Mouse (Mus musculus) megakaryocyte-erythroid progenitor cell, adult 5-6 weeks (primary cell): ENCODE data around the gene 5830473C10Rik. TPM values are rescaled to one million over a fixed set of nuclear protein-coding genes. Genes with fewer than 3 reads are reported as not detected.

Source experiments
- ATAC-seq: replicated peaks from 2 replicates; pipeline ENCODE4 v1.8.0; 2016; ENCODE audit warnings: mild to moderate bottlenecking, inconsistent platforms; ENCODE audit not compliant: severe bottlenecking, poor library complexity, low FRiP score, low TSS enrichment
- total RNA-seq, 2 experiments: library from RNA; stranded (forward) in 1 of 2; stranded (reverse) in 1 of 2; fragments of 200-1000, 215-1000 nt in 1 of 2; fragments of >200 nt in 1 of 2; fragmentation: Nextera tagmentation in 1 of 2; gene quantifications; 2 replicates each; pipeline ENCODE4 v1.2.3; 2014 to 2017

Gene 5830473C10Rik
- total RNA-seq, 2 experiments from 2014 or later: not detected

- ATAC-seq: peak; percentile 95
Observed at GRCm38 (mm10) chr5:90640286-90641217, 79.6 kb downstream of the 5830473C10Rik start, which contains the start of gene Rassf6. Gene Rassf6, minus strand, starts transcription at chr5:90640657.

GRCm38 (mm10) chr5:90641218-90641610 lies 80.3 kb downstream of the 5830473C10Rik start:
- no peak for ATAC-seq

GRCm38 (mm10) chr5:90645579-90645978 lies 84.7 kb downstream of the 5830473C10Rik start:
- no peak for ATAC-seq

- no peak for ATAC-seq
Observed at GRCm38 (mm10) chr5:90646398-90646797, 85.5 kb downstream of the 5830473C10Rik start.

Other genes starting within 250 kb of the 5830473C10Rik start
- gene Ankrd17, start 194.5 kb upstream of the 5830473C10Rik start, total RNA-seq (2014; fragmentation: Nextera tagmentation): 115 and 123 TPM in 2 replicates
- gene Ankrd17, start 194.5 kb upstream of the 5830473C10Rik start, total RNA-seq (2017): 115 and 119 TPM in 2 replicates
- 3.3 and 5.2 TPM in 2 replicates for gene Gm9958, start 193.9 kb upstream of the 5830473C10Rik start, total RNA-seq (2014; fragmentation: Nextera tagmentation)
- gene Gm9958, start 193.9 kb upstream of the 5830473C10Rik start, total RNA-seq (2017): 1.4 and 2.4 TPM in 2 replicates
- gene Alb, start 100.2 kb upstream of the 5830473C10Rik start, total RNA-seq (2014; fragmentation: Nextera tagmentation): not detected in 2 replicates
- gene Alb, start 100.2 kb upstream of the 5830473C10Rik start, total RNA-seq (2017): not detected in 2 replicates
- gene Afp, start 70.4 kb upstream of the 5830473C10Rik start, total RNA-seq (2014; fragmentation: Nextera tagmentation): 1.4 TPM in 1 of 2 replicates, not detected in the other
- 0.42 TPM in 1 of 2 replicates, not detected in the other for gene Afp, start 70.4 kb upstream of the 5830473C10Rik start, total RNA-seq (2017)
- gene Afm, start 42.2 kb upstream of the 5830473C10Rik start, total RNA-seq (2014; fragmentation: Nextera tagmentation): not detected in 2 replicates
- not detected in 2 replicates for gene Afm, start 42.2 kb upstream of the 5830473C10Rik start, total RNA-seq (2017)
- gene Rassf6, start 79.5 kb downstream of the 5830473C10Rik start, total RNA-seq (2014; fragmentation: Nextera tagmentation): not detected in 2 replicates
- gene Rassf6, start 79.5 kb downstream of the 5830473C10Rik start, total RNA-seq (2017): not detected in 2 replicates
- gene Cxcl5, start 198.3 kb downstream of the 5830473C10Rik start, total RNA-seq (2014; fragmentation: Nextera tagmentation): not detected in 2 replicates
- 0.30 TPM in 1 of 2 replicates, not detected in the other for gene Cxcl5, start 198.3 kb downstream of the 5830473C10Rik start, total RNA-seq (2017)
- not detected in 2 replicates for gene Ppbp, start 207.4 kb downstream of the 5830473C10Rik start, total RNA-seq (2014; fragmentation: Nextera tagmentation)
- 0.80 TPM in 1 of 2 replicates, not detected in the other for gene Ppbp, start 207.4 kb downstream of the 5830473C10Rik start, total RNA-seq (2017)
- 2.3 TPM in 1 of 2 replicates, not detected in the other for gene Pf4, start 211.3 kb downstream of the 5830473C10Rik start, total RNA-seq (2014; fragmentation: Nextera tagmentation)
- gene Pf4, start 211.3 kb downstream of the 5830473C10Rik start, total RNA-seq (2017): 40.2 and 87.4 TPM in 2 replicates
- not detected in 2 replicates for gene Cxcl3, start 225.0 kb downstream of the 5830473C10Rik start, total RNA-seq (2014; fragmentation: Nextera tagmentation)
- 0.42 TPM in 1 of 2 replicates, not detected in the other for gene Cxcl3, start 225.0 kb downstream of the 5830473C10Rik start, total RNA-seq (2017)
- not detected in 2 replicates for gene Cxcl15, start 233.4 kb downstream of the 5830473C10Rik start, total RNA-seq (2014; fragmentation: Nextera tagmentation)
- gene Cxcl15, start 233.4 kb downstream of the 5830473C10Rik start, total RNA-seq (2017): not detected in 2 replicates